Mouse (Mus musculus) lung, adult 2 months (tissue): Measurements from ENCODE around the gene Kiss1r.

ENCODE experiments used
- CTCF ChIP-seq: fragments of 200-500 bp; IDR thresholded peaks from 2 replicates; pipeline ENCODE4 v1.5.1; 2011; ENCODE audit warnings: mild to moderate bottlenecking, low read length, control low read depth; ENCODE audit not compliant: insufficient read depth
- POLR2A ChIP-seq: fragments of 200-500 bp; IDR thresholded peaks from 2 replicates; pipeline ENCODE4 v1.6.1; 2011; ENCODE audit warnings: low read depth, mild to moderate bottlenecking, control low read depth, low read length, borderline replicate concordance; ENCODE audit errors: extremely low read depth

- no peak for TF ChIP-seq POLR2A
- TF ChIP-seq CTCF: no peak
Measured at GRCm38 (mm10) chr10:79929967-79930825, 13.4 kb downstream of the Kiss1r start.
